In the genomic region with DNA sequence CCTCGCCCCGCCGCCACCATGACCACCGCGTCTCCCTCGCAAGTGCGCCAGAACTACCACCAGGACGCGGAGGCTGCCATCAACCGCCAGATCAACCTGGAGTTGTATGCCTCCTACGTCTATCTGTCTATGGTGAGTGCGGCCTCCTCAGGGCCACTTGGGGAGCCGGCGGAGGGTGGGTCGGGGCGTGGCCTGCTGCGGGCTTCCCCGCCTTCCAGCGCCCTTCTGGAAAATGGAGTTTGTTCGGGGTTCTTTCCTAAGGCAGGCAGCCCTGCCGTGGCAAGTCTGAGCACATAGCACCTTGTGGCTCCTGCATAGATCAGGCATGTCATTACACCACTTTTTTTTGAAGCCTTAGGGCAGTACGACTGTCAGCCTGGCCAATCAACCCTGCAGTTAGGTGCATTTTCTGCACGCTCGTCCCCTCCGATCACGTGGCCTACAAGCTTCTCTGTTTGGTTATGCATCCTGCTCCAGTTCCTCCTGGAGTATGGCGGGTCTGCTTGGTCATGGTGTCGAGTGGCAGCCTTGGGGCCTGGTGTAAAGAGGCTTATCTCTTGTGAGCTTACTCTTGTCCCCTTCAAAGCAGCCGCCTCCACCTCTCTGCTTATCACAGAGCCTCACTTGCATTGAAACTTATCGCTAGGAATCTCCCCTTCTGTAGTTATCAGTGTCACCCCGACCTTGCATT, we compare ENCODE assay signal across 8 mouse cellular contexts. TPM values are rescaled to one million over a fixed set of nuclear protein-coding genes. Genes with fewer than 3 reads are reported as not detected.
DNase-seq lines count a peak whose midpoint lies in the region; ATAC-seq and TF ChIP-seq lines count a peak whose summit lies in the region.

No protein-coding gene starts in this region.

- CTCF ChIA-PET in Patski (lab: Charles Lee): interaction anchor here (0.9 to 4.7 kb wide), 6 partner anchors 10 to 71 kb away, joined by 3 to 19 read pairs (median 4); no protein-coding TSS in a partner anchor

- ATAC-seq in Patski: peak; percentile 9
- ATAC-seq in granulocyte monocyte progenitor cell, adult 5-6 weeks (replicated peaks; ENCODE audit: poor library complexity, severe bottlenecking): peak; percentile 54

- H3K27me3 ChIP-seq in Patski: no peaks in the 10 kb centered on the region

- H3K4me1 ChIP-seq in lung, adult 2 months (ENCODE audit: control insufficient read depth, insufficient read depth, low read length): peaks cover 18% of the 10 kb centered on the region
- peaks cover 13% of the 10 kb centered on the region for H3K4me1 ChIP-seq in olfactory bulb, adult 2 months (ENCODE audit: control insufficient read depth, insufficient read depth, low read length)

- peak overlapping the region; percentile 93 for H3K27ac ChIP-seq in olfactory bulb, adult 2 months (ENCODE audit: insufficient read depth, low read depth, low read length)

- TF ChIP-seq CTCF in Patski (IDR thresholded peaks at IDR 0.05): no peak
- TF ChIP-seq CTCF in lung, adult 2 months (IDR thresholded peaks at IDR 0.05; ENCODE audit: insufficient read depth, low read length): no peak
- TF ChIP-seq CTCF in olfactory bulb, adult 2 months (IDR thresholded peaks at IDR 0.05; ENCODE audit: insufficient read depth, low read depth, low read length): no peak

- H3K4me3 ChIP-seq in lung, adult 2 months (replicated peaks; ENCODE audit: extremely low read depth, low read depth, low read length): peak overlapping the region; percentile 87
- peak overlapping the region; percentile 79 for H3K4me3 ChIP-seq in olfactory bulb, adult 2 months (ENCODE audit: insufficient read depth, low read depth, low read length)

- POLR2A ChIA-PET in Patski (lab: Charles Lee): interaction anchor here (1.0 to 1.3 kb wide), 5 partner anchors 29 to 65 kb away, joined by 3 to 4 read pairs (median 3); no protein-coding TSS in a partner anchor

- DNase-seq in 3T3-L1 (ENCODE audit: low read depth, low spot score): peak; percentile 77
- no peak for DNase-seq in Patski (ENCODE audit: low read depth, low spot score)
- DNase-seq in embryo, embryonic 11.5 days (ENCODE audit: low read depth, low spot score): peak; percentile 44
- DNase-seq in kidney, adult 9 months: peak; percentile 78
- peak; percentile 75 for DNase-seq in lung, adult 2 months
- peak; percentile 63 to 69 for DNase-seq in thymus, postnatal 36 days

- TF ChIP-seq POLR2A in lung, adult 2 months (IDR thresholded peaks at IDR 0.05; ENCODE audit: borderline replicate concordance, extremely low read depth, low read depth, low read length): peak; percentile 59; the same call in 1 of the 2 replicates
- no peak for TF ChIP-seq POLR2A in olfactory bulb, adult 2 months (IDR thresholded peaks at IDR 0.05; ENCODE audit: insufficient read depth, low read depth, low read length)

- in situ Hi-C loops in Patski (cut with MboI; ENCODE audit: low pct_unique_long_range_greater_than_20kb): no loop called here

- under 1% methylated on average over 31 of the region's 31 CpGs for WGBS in lung, adult 2 months
- under 1% methylated on average over 31 of the region's 31 CpGs for WGBS in olfactory bulb, adult 2 months

RNA-seq across cellular contexts. Expression of a gene that starts 2.6 kb away (rescaled TPM):
- polyA plus RNA-seq in Patski (2021): 2,141 TPM
- total RNA-seq in granulocyte monocyte progenitor cell, adult 5-6 weeks (2014; fragmentation: Nextera tagmentation): 806 and 810 TPM in 2 replicates
- 350 and 359 TPM in 2 replicates for total RNA-seq in granulocyte monocyte progenitor cell, adult 5-6 weeks (2017)
- polyA plus RNA-seq in lung, adult 2 months (2012; rRNA removed): 4,642 and 7,955 TPM in 2 replicates
- 1,416 TPM in 1 of 2 replicates, not detected in the other for polyA plus RNA-seq in olfactory bulb, adult 2 months (2012; ENCODE audit: insufficient read depth, insufficient read length, low replicate concordance, missing spikeins)

RNA-seq across cellular contexts. Expression of a gene that starts 18.4 kb away (rescaled TPM):
- not detected for polyA plus RNA-seq in Patski (2021)
- total RNA-seq in granulocyte monocyte progenitor cell, adult 5-6 weeks (2014; fragmentation: Nextera tagmentation): not detected in 2 replicates
- total RNA-seq in granulocyte monocyte progenitor cell, adult 5-6 weeks (2017): 0.09 TPM in 1 of 2 replicates, not detected in the other
- 2.3 and 3.1 TPM in 2 replicates for polyA plus RNA-seq in lung, adult 2 months (2012; rRNA removed)
- not detected in 2 replicates for polyA plus RNA-seq in olfactory bulb, adult 2 months (2012; ENCODE audit: insufficient read depth, insufficient read length, low replicate concordance, missing spikeins)

RNA-seq across cellular contexts. Expression of a gene that starts 18.5 kb away (rescaled TPM):
- 0.71 TPM for polyA plus RNA-seq in Patski (2021)
- total RNA-seq in granulocyte monocyte progenitor cell, adult 5-6 weeks (2014; fragmentation: Nextera tagmentation): 3.7 and 8.2 TPM in 2 replicates
- total RNA-seq in granulocyte monocyte progenitor cell, adult 5-6 weeks (2017): 1.9 and 2.8 TPM in 2 replicates
- 10.5 and 13.8 TPM in 2 replicates for polyA plus RNA-seq in lung, adult 2 months (2012; rRNA removed)
- polyA plus RNA-seq in olfactory bulb, adult 2 months (2012; ENCODE audit: insufficient read depth, insufficient read length, low replicate concordance, missing spikeins): not detected in 2 replicates

RNA-seq across cellular contexts. Expression of a gene that starts 58.4 kb away (rescaled TPM):
- 227 TPM for polyA plus RNA-seq in Patski (2021)
- total RNA-seq in granulocyte monocyte progenitor cell, adult 5-6 weeks (2014; fragmentation: Nextera tagmentation): 0.38 and 0.97 TPM in 2 replicates
- 0.22 and 1.4 TPM in 2 replicates for total RNA-seq in granulocyte monocyte progenitor cell, adult 5-6 weeks (2017)
- 283 and 341 TPM in 2 replicates for polyA plus RNA-seq in lung, adult 2 months (2012; rRNA removed)
- polyA plus RNA-seq in olfactory bulb, adult 2 months (2012; ENCODE audit: insufficient read depth, insufficient read length, low replicate concordance, missing spikeins): not detected in 2 replicates
